ENCODE assay signal across 8 mouse cellular contexts in genomic region chr8:120486477-120487376, GRCm38 (mm10).
DNase-seq lines count a peak whose midpoint lies in the region; ATAC-seq and TF ChIP-seq lines count a peak whose summit lies in the region.

No protein-coding gene starts in this region.

- peak overlapping the region; percentile 94 for H3K27ac ChIP-seq in embryonic facial prominence, embryonic 11.5 days (replicated peaks; ENCODE audit: low read depth, low read length)
- H3K27ac ChIP-seq in heart, embryonic 15.5 days, result peak overlapping the region; percentile 92
- peak overlapping the region; percentile 99 for H3K27ac ChIP-seq in neural tube, embryonic 13.5 days (replicated peaks)

- ATAC-seq in embryonic facial prominence, embryonic 11.5 days (replicated peaks; ENCODE audit: insufficient number of reproducible peaks, low FRiP score, low TSS enrichment, low read depth), result no peak; the same call in 1 of the 2 replicates
- ATAC-seq in heart, embryonic 15.5 days (replicated peaks; ENCODE audit: insufficient number of reproducible peaks, insufficient read depth, low FRiP score, low read depth), result peak; percentile 11; the same call in 1 of the 2 replicates
- peak; percentile 13 for ATAC-seq in neural tube, embryonic 13.5 days (ENCODE audit: low read depth)

- no peaks in the 10 kb centered on the region for H3K9me3 ChIP-seq in embryonic facial prominence, embryonic 11.5 days (replicated peaks; ENCODE audit: control insufficient read depth, low read length)
- H3K9me3 ChIP-seq in heart, embryonic 15.5 days (replicated peaks), result no peaks in the 10 kb centered on the region
- no peaks in the 10 kb centered on the region for H3K9me3 ChIP-seq in neural tube, embryonic 13.5 days

- no peaks in the 10 kb centered on the region; the same call in none of the 2 replicates for H3K27me3 ChIP-seq in embryonic facial prominence, embryonic 11.5 days (ENCODE audit: control insufficient read depth, insufficient read depth, low read length)
- no peaks in the 10 kb centered on the region for H3K27me3 ChIP-seq in heart, embryonic 15.5 days
- no peaks in the 10 kb centered on the region for H3K27me3 ChIP-seq in neural tube, embryonic 13.5 days

- no peak for TF ChIP-seq CTCF in lung, adult 2 months (IDR thresholded peaks at IDR 0.05; ENCODE audit: insufficient read depth, low read length)

- peaks cover 23% of the 10 kb centered on the region for H3K4me1 ChIP-seq in embryonic facial prominence, embryonic 11.5 days (ENCODE audit: control insufficient read depth, insufficient read depth, low read length)
- peaks cover 59% of the 10 kb centered on the region for H3K4me1 ChIP-seq in heart, embryonic 15.5 days (replicated peaks)
- peaks cover 26% of the 10 kb centered on the region for H3K4me1 ChIP-seq in lung, adult 2 months (ENCODE audit: control insufficient read depth, insufficient read depth, low read length)
- peaks cover 67% of the 10 kb centered on the region for H3K4me1 ChIP-seq in neural tube, embryonic 13.5 days (replicated peaks)

- peak; percentile 31; the same call in 1 of the 2 replicates for TF ChIP-seq POLR2A in lung, adult 2 months (IDR thresholded peaks at IDR 0.05; ENCODE audit: borderline replicate concordance, extremely low read depth, low read depth, low read length)

- WGBS in embryonic facial prominence, embryonic 11.5 days, result under 1% methylated on average over 50 of the region's 50 CpGs
- WGBS in heart, embryonic 15.5 days, result 12% methylated on average over 50 of the region's 50 CpGs
- 21% methylated on average over 50 of the region's 50 CpGs for WGBS in lung, adult 2 months
- 2% methylated on average over 50 of the region's 50 CpGs for WGBS in neural tube, embryonic 13.5 days

- H3K9ac ChIP-seq in embryonic facial prominence, embryonic 11.5 days (replicated peaks; ENCODE audit: low read length), result peak overlapping the region; percentile 81
- peak overlapping the region; percentile 70 for H3K9ac ChIP-seq in heart, embryonic 15.5 days
- peak overlapping the region; percentile 93 for H3K9ac ChIP-seq in neural tube, embryonic 13.5 days

- peak overlapping the region; percentile 99 for H3K4me2 ChIP-seq in embryonic facial prominence, embryonic 11.5 days (ENCODE audit: low read depth, low read length)
- H3K4me2 ChIP-seq in heart, embryonic 15.5 days, result peak overlapping the region; percentile 93
- H3K4me2 ChIP-seq in neural tube, embryonic 13.5 days, result peak overlapping the region; percentile 91

- no peaks in the 10 kb centered on the region for H3K36me3 ChIP-seq in embryonic facial prominence, embryonic 11.5 days (replicated peaks; ENCODE audit: control insufficient read depth, insufficient read depth, low read depth, low read length)
- H3K36me3 ChIP-seq in heart, embryonic 15.5 days, result no peaks in the 10 kb centered on the region
- no peaks in the 10 kb centered on the region for H3K36me3 ChIP-seq in neural tube, embryonic 13.5 days

- peak; percentile 78 for DNase-seq in CD4-positive, CD25-positive, alpha-beta regulatory T cell, adult 2 months (ENCODE audit: low read depth, low spot score)
- DNase-seq in ZHBTc4 (ENCODE audit: low read depth, low spot score), result peak; percentile 61
- DNase-seq in embryonic facial prominence, embryonic 11.5 days (ENCODE audit: low spot score), result peak; percentile 73
- DNase-seq in kidney, postnatal 14 days, result peak; percentile 62
- no peak for DNase-seq in lung, adult 2 months
- peak; percentile 64 for DNase-seq in thymus, postnatal 4 days

- H3K4me3 ChIP-seq in embryonic facial prominence, embryonic 11.5 days (ENCODE audit: low read depth, low read length), result peak overlapping the region; percentile 64
- peak overlapping the region; percentile 87 for H3K4me3 ChIP-seq in heart, embryonic 15.5 days
- peak overlapping the region; percentile 89 for H3K4me3 ChIP-seq in lung, adult 2 months (replicated peaks; ENCODE audit: extremely low read depth, low read depth, low read length)
- peak overlapping the region; percentile 96 for H3K4me3 ChIP-seq in neural tube, embryonic 13.5 days
